Mouse (Mus musculus) embryonic fibroblast, embryonic 13.5 days (primary cell): ENCODE measurements around the gene Olfr1170. TPM values are rescaled to one million over a fixed set of nuclear protein-coding genes. Genes with fewer than 3 reads are reported as not detected.

Experiments
- H3K27ac ChIP-seq: 2 replicates; pipeline ENCODE4 v1.5.1; 2012; ENCODE audit warnings: low read length, control low read depth, inconsistent platforms; ENCODE audit not compliant: insufficient read depth
- H3K4me1 ChIP-seq: 2 replicates; pipeline ENCODE4 v1.6.1; 2011; ENCODE audit warnings: low read length; ENCODE audit not compliant: control insufficient read depth, insufficient read depth
- H3K4me3 ChIP-seq: 2 replicates; pipeline ENCODE4 v1.5.1; 2011; ENCODE audit warnings: mild to moderate bottlenecking, control low read depth, low read length; ENCODE audit not compliant: insufficient read depth
- CTCF ChIP-seq: IDR thresholded peaks from 2 replicates; pipeline ENCODE4 v1.5.1; 2011; ENCODE audit warnings: mild to moderate bottlenecking, control low read depth, low read length, moderate library complexity, borderline replicate concordance; ENCODE audit not compliant: insufficient read depth
- POLR2A ChIP-seq: IDR thresholded peaks from 2 replicates; pipeline ENCODE4 v1.6.1; 2011; ENCODE audit warnings: low read depth, mild to moderate bottlenecking, control low read depth, low read length, moderate library complexity
- polyA plus RNA-seq: library from polyadenylated mRNA; stranded (reverse); fragments of >200 nt; gene quantifications from 2 replicates; pipeline ENCODE4 v1.2.4, GENCODE M21; 2011; ENCODE audit warnings: low read depth; ENCODE audit not compliant: missing spikeins, insufficient read length

Olfr1170 gene
- polyA plus RNA-seq: not detected in 2 replicates

- H3K27ac ChIP-seq: no peak within 1 kb of the TSS
- no peaks in the 10 kb centered on the region for H3K4me1 ChIP-seq
- TF ChIP-seq POLR2A (no peak), CTCF (no peak)
- H3K4me3 ChIP-seq: no peak within 1 kb of the TSS
These were observed at the start of gene Olfr1170 for GRCm38 (mm10) chr2:88228234-88228633. Gene Olfr1170, minus strand, starts transcription at chr2:88228334.

GRCm38 (mm10) chr2:88220784-88221183, 7.3 kb downstream of the Olfr1170 start:
- TF ChIP-seq CTCF (no peak), POLR2A (no peak)
- Histone ChIP-seq H3K27ac (no peak overlapping the region), H3K4me1 (no peaks in the 10 kb centered on the region)

GRCm38 (mm10) chr2:88181580-88181979, 46.6 kb downstream of the Olfr1170 start, which contains the start of gene Olfr1168:
Gene Olfr1168, plus strand, starts transcription at chr2:88181880.
- no peak for TF ChIP-seq CTCF
- no peak for TF ChIP-seq POLR2A
- Histone ChIP-seq H3K4me3 (no peak within 1 kb of the TSS), H3K27ac (no peak within 1 kb of the TSS), H3K4me1 (no peaks in the 10 kb centered on the region)

More at GRCm38 (mm10) chr2:88220784-88221183, 7.3 kb downstream of the Olfr1170 start:
- no peak overlapping the region for H3K4me3 ChIP-seq

Other genes starting within 250 kb of the Olfr1170 start
- not detected in 2 replicates for gene Olfr1158, start 238.2 kb downstream of the Olfr1170 start, polyA plus RNA-seq
- gene Olfr1160, start 220.1 kb downstream of the Olfr1170 start, polyA plus RNA-seq: not detected in 2 replicates
- not detected in 2 replicates for gene Olfr1161, start 205.6 kb downstream of the Olfr1170 start, polyA plus RNA-seq
- gene Olfr73, start 190.6 kb downstream of the Olfr1170 start, polyA plus RNA-seq: not detected in 2 replicates
- not detected in 2 replicates for gene Olfr1162, start 177.2 kb downstream of the Olfr1170 start, polyA plus RNA-seq
- gene Olfr1163, start 156.5 kb downstream of the Olfr1170 start, polyA plus RNA-seq: not detected in 2 replicates
- gene Olfr1164, start 134.4 kb downstream of the Olfr1170 start, polyA plus RNA-seq: not detected in 2 replicates
- not detected in 2 replicates for gene Olfr1166, start 100.1 kb downstream of the Olfr1170 start, polyA plus RNA-seq
- gene Olfr1167, start 73.1 kb downstream of the Olfr1170 start, polyA plus RNA-seq: not detected in 2 replicates
- gene Olfr1168, start 46.5 kb downstream of the Olfr1170 start, polyA plus RNA-seq: not detected in 2 replicates
- not detected in 2 replicates for gene Olfr1173, start 51.5 kb upstream of the Olfr1170 start, polyA plus RNA-seq
- gene Olfr1174-ps, start 86.8 kb upstream of the Olfr1170 start, polyA plus RNA-seq: not detected in 2 replicates
- not detected in 2 replicates for gene Olfr1175-ps, start 98.9 kb upstream of the Olfr1170 start, polyA plus RNA-seq
- not detected in 2 replicates for gene Olfr1176, start 108.4 kb upstream of the Olfr1170 start, polyA plus RNA-seq
- not detected in 2 replicates for gene Olfr1177-ps, start 118.2 kb upstream of the Olfr1170 start, polyA plus RNA-seq
- gene Olfr1178, start 158.7 kb upstream of the Olfr1170 start, polyA plus RNA-seq: not detected in 2 replicates
- not detected in 2 replicates for gene Olfr1179, start 178.1 kb upstream of the Olfr1170 start, polyA plus RNA-seq
- gene Olfr1180, start 190.8 kb upstream of the Olfr1170 start, polyA plus RNA-seq: not detected in 2 replicates
- not detected in 2 replicates for gene Olfr1181, start 197.8 kb upstream of the Olfr1170 start, polyA plus RNA-seq
- gene Gm13757, start 220.8 kb upstream of the Olfr1170 start, polyA plus RNA-seq: not detected in 2 replicates
- gene Olfr1183, start 226.5 kb upstream of the Olfr1170 start, polyA plus RNA-seq: not detected in 2 replicates